Mouse (Mus musculus) limb, embryonic 12.5 days (tissue): ENCODE measurements at regions not wholly inside any gene's neighbourhood (a gene's known extent, or its start where the extent isn't known, plus 50 kb on each side); places are given as distances from the start of the nearest gene placed in this dataset.

Experiments used
- ATAC-seq: fragments of 200-750 bp; cut with Nextera tagmentation; 2 replicates; pipeline ENCODE4 v1.8.0; 2017; ENCODE audit warnings: low read depth, moderate TSS enrichment; ENCODE audit not compliant: insufficient number of reproducible peaks, insufficient read depth, low FRiP score, low TSS enrichment
- H3K27ac ChIP-seq: fragments of 300-500 bp; sonication (generic); 2 replicates; pipeline ENCODE4 v1.5.1; 2016; ENCODE audit warnings: mild to moderate bottlenecking, moderate library complexity
- H3K27me3 ChIP-seq: fragments of 300-500 bp; sonication (generic); 2 replicates; pipeline ENCODE4 v1.6.1; 2016; ENCODE audit warnings: mild to moderate bottlenecking, moderate library complexity
- H3K36me3 ChIP-seq: fragments of 300-500 bp; sonication (generic); 2 replicates; pipeline ENCODE4 v1.6.1; 2016; ENCODE audit warnings: mild to moderate bottlenecking, moderate library complexity
- H3K4me1 ChIP-seq: fragments of 300-500 bp; sonication (generic); replicated peaks from 2 replicates; pipeline ENCODE4 v1.6.1; 2016
- H3K4me2 ChIP-seq: fragments of 300-500 bp; sonication (generic); 2 replicates; pipeline ENCODE4 v1.6.1; 2016; ENCODE audit warnings: mild to moderate bottlenecking, moderate library complexity
- H3K4me3 ChIP-seq: fragments of 300-500 bp; sonication (generic); replicated peaks from 2 replicates; pipeline ENCODE4 v1.5.1; 2016; ENCODE audit warnings: mild to moderate bottlenecking
- H3K9ac ChIP-seq: fragments of 300-500 bp; sonication (generic); replicated peaks from 2 replicates; pipeline ENCODE4 v1.6.1; 2016; ENCODE audit warnings: mild to moderate bottlenecking, moderate library complexity
- H3K9me3 ChIP-seq: fragments of 300-500 bp; sonication (generic); 2 replicates; pipeline ENCODE4 v1.6.1; 2016; ENCODE audit warnings: mild to moderate bottlenecking, moderate library complexity
- WGBS: fragments of 180-500 bp; shearing (Covaris S2); methylation state at CpG from one replicate; pipeline ENCODE4 v1.1.7; 2016; 5-methylcytosine and 5-hydroxymethylcytosine counted together

GRCm38 (mm10) chr2:138827813-138828570, 571.6 kb downstream of the Btbd3 start:
- 70% methylated on average over 2 of the region's 2 CpGs for WGBS
- Histone ChIP-seq H3K4me1 (no peaks in the 10 kb centered on the region), H3K9me3 (no peaks in the 10 kb centered on the region), H3K9ac (no peak overlapping the region), H3K4me3 (no peak overlapping the region), H3K4me2 (no peak overlapping the region), H3K27ac (no peak overlapping the region), H3K27me3 (no peaks in the 10 kb centered on the region), H3K36me3 (no peaks in the 10 kb centered on the region)
- ATAC-seq: no peak

GRCm38 (mm10) chr2:138838846-138839245, 582.5 kb downstream of the Btbd3 start:
- Histone ChIP-seq H3K4me3 (no peak overlapping the region), H3K27me3 (no peaks in the 10 kb centered on the region), H3K4me1 (no peaks in the 10 kb centered on the region), H3K9me3 (no peaks in the 10 kb centered on the region), H3K36me3 (no peaks in the 10 kb centered on the region), H3K9ac (no peak overlapping the region), H3K27ac (no peak overlapping the region), H3K4me2 (no peak overlapping the region)
- 55% methylated on average over 3 of the region's 3 CpGs for WGBS
- ATAC-seq: no peak

GRCm38 (mm10) chr2:138859121-138859520, 602.8 kb downstream of the Btbd3 start:
- H3K27ac ChIP-seq: no peak overlapping the region
- H3K4me3 ChIP-seq: no peak overlapping the region
- H3K36me3 ChIP-seq: no peaks in the 10 kb centered on the region
- H3K9ac ChIP-seq: no peak overlapping the region
- H3K4me2 ChIP-seq: no peak overlapping the region
- no peaks in the 10 kb centered on the region for H3K27me3 ChIP-seq
- no peaks in the 10 kb centered on the region for H3K4me1 ChIP-seq
- H3K9me3 ChIP-seq: no peaks in the 10 kb centered on the region
- ATAC-seq: no peak

- Histone ChIP-seq H3K27me3 (no peaks in the 10 kb centered on the region), H3K9me3 (no peaks in the 10 kb centered on the region), H3K4me3 (no peak overlapping the region), H3K27ac (no peak overlapping the region), H3K9ac (no peak overlapping the region), H3K4me2 (no peak overlapping the region), H3K36me3 (no peaks in the 10 kb centered on the region), H3K4me1 (no peaks in the 10 kb centered on the region)
- WGBS: 62% methylated on average over 3 of the region's 3 CpGs
- ATAC-seq: no peak
Observed at GRCm38 (mm10) chr2:138896563-138896962, 597.1 kb upstream of the Sptlc3 start.

DNA sequence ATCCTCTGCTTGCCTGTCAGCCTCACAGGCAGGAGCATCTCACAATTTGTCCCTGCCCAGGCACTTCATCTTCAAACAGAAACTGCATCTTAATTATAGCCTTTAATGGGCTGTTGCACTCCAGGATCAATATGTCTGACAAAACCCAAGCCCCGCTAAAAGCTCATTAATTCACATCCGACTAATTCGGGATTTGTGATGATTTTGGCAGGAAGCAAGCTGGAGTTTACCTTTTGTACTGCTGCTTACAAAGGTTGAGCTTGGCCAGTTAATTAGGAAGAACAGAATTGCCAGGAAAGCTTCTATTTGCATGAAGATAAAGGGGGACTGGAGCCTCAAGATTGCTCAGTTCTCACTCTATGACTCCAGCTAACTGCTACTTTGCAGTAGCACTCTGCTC, 596.6 kb upstream of the Sptlc3 start:
- H3K27ac ChIP-seq: no peak overlapping the region
- no peak overlapping the region for H3K4me2 ChIP-seq
- no peak overlapping the region for H3K4me3 ChIP-seq
- H3K9me3 ChIP-seq: no peaks in the 10 kb centered on the region
- no peaks in the 10 kb centered on the region for H3K27me3 ChIP-seq
- no peak overlapping the region for H3K9ac ChIP-seq
- H3K36me3 ChIP-seq: no peaks in the 10 kb centered on the region
- H3K4me1 ChIP-seq: no peaks in the 10 kb centered on the region
- 20% methylated on average over 3 of the region's 3 CpGs for WGBS
- no peak for ATAC-seq

GRCm38 (mm10) chr2:138937165-138937564, 556.5 kb upstream of the Sptlc3 start:
- no peaks in the 10 kb centered on the region for H3K36me3 ChIP-seq
- H3K27ac ChIP-seq: no peak overlapping the region

GRCm38 (mm10) chr2:138939367-138939766, 554.3 kb upstream of the Sptlc3 start:
- 88% methylated on average over 2 of the region's 2 CpGs for WGBS
- H3K27ac ChIP-seq: no peak overlapping the region
- no peaks in the 10 kb centered on the region for H3K4me1 ChIP-seq
- no peaks in the 10 kb centered on the region for H3K36me3 ChIP-seq
- ATAC-seq: no peak
- H3K9ac ChIP-seq: no peak overlapping the region
- H3K4me3 ChIP-seq: no peak overlapping the region
- H3K4me2 ChIP-seq: no peak overlapping the region
- no peaks in the 10 kb centered on the region for H3K27me3 ChIP-seq
- no peaks in the 10 kb centered on the region for H3K9me3 ChIP-seq

More at GRCm38 (mm10) chr2:138937165-138937564, 556.5 kb upstream of the Sptlc3 start:
- no peaks in the 10 kb centered on the region for H3K4me1 ChIP-seq
- WGBS: 88% methylated on average over 2 of the region's 2 CpGs
- no peak overlapping the region for H3K9ac ChIP-seq
- no peaks in the 10 kb centered on the region for H3K9me3 ChIP-seq
- no peaks in the 10 kb centered on the region for H3K27me3 ChIP-seq
- no peak overlapping the region for H3K4me3 ChIP-seq
- ATAC-seq: no peak
- H3K4me2 ChIP-seq: no peak overlapping the region

- 57% methylated on average over 3 of the region's 3 CpGs for WGBS
- Histone ChIP-seq H3K27ac (no peak overlapping the region), H3K4me1 (no peaks in the 10 kb centered on the region), H3K4me2 (no peak overlapping the region), H3K9ac (no peak overlapping the region), H3K9me3 (no peaks in the 10 kb centered on the region), H3K36me3 (no peaks in the 10 kb centered on the region), H3K27me3 (no peaks in the 10 kb centered on the region), H3K4me3 (no peak overlapping the region)
- ATAC-seq: no peak
Observed at GRCm38 (mm10) chr2:138966110-138966790, 527.5 kb upstream of the Sptlc3 start.

- no peak overlapping the region for H3K27ac ChIP-seq
- 56% methylated on average over 2 of the region's 2 CpGs for WGBS
- H3K9me3 ChIP-seq: no peaks in the 10 kb centered on the region
- H3K4me3 ChIP-seq: no peak overlapping the region
- H3K36me3 ChIP-seq: no peaks in the 10 kb centered on the region
- no peak overlapping the region for H3K4me2 ChIP-seq
- H3K9ac ChIP-seq: no peak overlapping the region
- ATAC-seq: no peak
- H3K27me3 ChIP-seq: no peaks in the 10 kb centered on the region
- H3K4me1 ChIP-seq: no peaks in the 10 kb centered on the region
Observed at GRCm38 (mm10) chr2:138974548-138974947, 519.2 kb upstream of the Sptlc3 start.

DNA sequence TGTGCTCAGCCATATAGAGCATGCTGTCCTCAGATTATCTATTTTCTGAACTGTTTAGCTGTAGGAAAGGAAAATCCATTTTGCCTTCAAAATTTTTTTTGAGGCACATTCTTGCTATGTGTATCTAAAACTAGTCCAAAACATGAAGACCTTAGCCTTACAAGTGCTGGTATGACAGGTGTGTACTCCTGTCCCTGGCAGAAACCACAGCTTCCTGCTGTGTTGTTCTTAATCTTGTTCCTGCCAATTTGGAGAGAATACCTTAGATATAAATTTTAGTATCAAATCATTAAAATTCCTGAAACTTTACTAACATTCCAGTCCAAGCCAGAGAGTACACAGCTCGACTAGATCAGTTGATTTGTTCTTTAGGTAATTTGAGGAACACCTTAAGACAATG, 503.7 kb upstream of the Sptlc3 start:
- 43% methylated on average over 1 of the region's 1 CpGs for WGBS
- Histone ChIP-seq H3K9ac (no peak overlapping the region), H3K4me1 (no peaks in the 10 kb centered on the region), H3K27ac (no peak overlapping the region), H3K27me3 (no peaks in the 10 kb centered on the region), H3K36me3 (no peaks in the 10 kb centered on the region), H3K9me3 (no peaks in the 10 kb centered on the region), H3K4me3 (no peak overlapping the region), H3K4me2 (no peak overlapping the region)
- ATAC-seq: no peak

GRCm38 (mm10) chr2:139032105-139032812, 461.5 kb upstream of the Sptlc3 start:
- Histone ChIP-seq H3K4me3 (no peak overlapping the region), H3K27ac (no peak overlapping the region), H3K4me1 (0 out of 2 replicates have a peak, but pooled peaks cover 3% of the 10 kb centered on the region), H3K9ac (no peak overlapping the region), H3K36me3 (no peaks in the 10 kb centered on the region), H3K9me3 (no peaks in the 10 kb centered on the region), H3K27me3 (no peaks in the 10 kb centered on the region), H3K4me2 (no peak overlapping the region)
- no peak for ATAC-seq
- WGBS: 54% methylated on average over 5 of the region's 5 CpGs
